Mouse (Mus musculus) adrenal gland, adult 18-20 months (tissue): Measurements from ENCODE around the gene Zp3r. TPM values are rescaled to one million over a fixed set of nuclear protein-coding genes. Genes with fewer than 3 reads are reported as not detected.
"Not testable (repeated sequence)": the region's sequence is repeated elsewhere in the genome, so short reads cannot be mapped to it uniquely, and the experiment has no call there.

Source experiments
- DNase-seq, 2 experiments: peaks; one replicate each; pipeline ENCODE4 v3.0.0; 2021 to 2022; ENCODE audit warnings: low spot score in 2 of 2
- long read RNA-seq, 2 experiments: library from polyadenylated mRNA; stranded (forward); transcript quantifications; one replicate each; pipeline ENCODE4 v2.0.0; 2021
- total RNA-seq, 2 experiments: library from RNA; stranded (reverse); gene quantifications; 1 replicate in 1 of 2; 2 replicates in 1 of 2; pipeline ENCODE4 v1.2.3; 2021

Gene Zp3r
- not detected for total RNA-seq
- long read RNA-seq, experiment 1 = 0 reads
- long read RNA-seq, experiment 2 = 0 reads

DNA sequence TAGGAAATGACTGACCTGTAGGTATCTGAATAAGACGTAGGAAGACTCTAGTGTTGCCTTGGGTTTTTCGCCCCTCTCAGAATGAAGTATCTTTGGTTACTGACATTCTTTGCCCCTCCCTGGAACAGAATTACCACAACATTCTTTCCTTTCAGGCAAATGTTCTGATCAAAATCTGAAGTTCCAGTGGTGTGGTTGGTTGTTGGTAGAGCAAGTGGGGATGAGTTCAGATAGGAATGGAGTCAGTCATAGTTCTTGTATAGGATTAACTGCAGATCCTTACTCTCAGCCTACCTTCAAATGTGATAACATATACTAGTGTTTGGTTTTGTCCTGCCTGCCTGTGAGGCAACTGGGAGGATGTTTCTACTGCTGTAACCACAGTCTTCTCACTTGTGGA is at the start of gene Zp3r:
TSS of gene Zp3r (minus strand) at position 101 of the 400 bp plus-strand sequence.
- DNase-seq = no peak

GRCm38 (mm10) chr1:130678551-130678950 is 49.1 kb upstream of the Zp3r start:
- DNase-seq = no peak

GRCm38 (mm10) chr1:130663576-130663975 is 34.2 kb upstream of the Zp3r start:
- not testable (repeated sequence) for DNase-seq

GRCm38 (mm10) chr1:130661454-130661853 is 32.0 kb upstream of the Zp3r start, which contains the start of gene C4bp:
TSS of gene C4bp (minus strand) at chr1:130661632.
- no peak for DNase-seq

- DNase-seq = not testable (repeated sequence)
Measured at GRCm38 (mm10) chr1:130659641-130660040, 30.2 kb upstream of the Zp3r start.

DNA sequence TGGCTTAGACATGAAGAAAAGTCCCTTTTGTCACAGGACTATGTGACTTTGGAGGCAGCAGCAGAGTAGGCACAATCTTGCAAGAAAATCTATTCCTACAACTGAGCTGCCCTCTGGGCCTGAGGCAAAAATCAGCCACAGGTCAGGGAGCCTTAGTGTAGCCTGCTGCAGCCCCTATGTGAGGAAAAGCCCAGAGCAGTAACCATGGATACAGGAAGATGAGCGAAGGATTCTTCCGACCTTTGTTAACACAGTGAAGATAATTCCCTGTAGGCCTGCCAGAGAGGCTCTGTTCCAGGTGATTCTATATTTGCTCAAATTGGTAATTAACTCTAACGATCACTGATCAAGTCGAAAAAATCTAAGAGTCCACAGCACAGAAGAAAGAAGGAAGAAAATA is 14.7 kb upstream of the Zp3r start:
- no peak for DNase-seq

DNA sequence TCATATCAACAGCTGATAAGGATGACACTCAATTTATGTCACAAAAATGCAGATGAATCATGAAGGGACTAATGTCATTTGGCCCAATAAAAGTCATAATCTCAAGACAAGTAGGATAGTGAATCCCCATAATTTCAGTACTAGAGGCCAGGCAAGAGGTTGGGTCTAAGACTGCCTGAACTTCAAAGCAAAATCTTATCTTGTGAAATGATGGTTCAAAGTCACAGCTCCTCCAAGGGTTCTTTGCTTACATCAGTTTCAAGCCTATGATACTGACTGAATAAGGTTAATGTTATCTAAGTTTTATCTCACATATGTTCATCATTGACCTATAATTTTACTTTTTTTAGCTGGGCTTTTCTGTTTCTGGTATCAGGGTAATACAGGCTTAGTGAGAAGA is 11.5 kb upstream of the Zp3r start:
- no peak for DNase-seq

- DNase-seq = peak; percentile 47 to 70
Measured at GRCm38 (mm10) chr1:130633761-130634410, 4.5 kb upstream of the Zp3r start.

- no peak for DNase-seq
Measured at GRCm38 (mm10) chr1:130633316-130633715, 3.9 kb upstream of the Zp3r start.

DNA sequence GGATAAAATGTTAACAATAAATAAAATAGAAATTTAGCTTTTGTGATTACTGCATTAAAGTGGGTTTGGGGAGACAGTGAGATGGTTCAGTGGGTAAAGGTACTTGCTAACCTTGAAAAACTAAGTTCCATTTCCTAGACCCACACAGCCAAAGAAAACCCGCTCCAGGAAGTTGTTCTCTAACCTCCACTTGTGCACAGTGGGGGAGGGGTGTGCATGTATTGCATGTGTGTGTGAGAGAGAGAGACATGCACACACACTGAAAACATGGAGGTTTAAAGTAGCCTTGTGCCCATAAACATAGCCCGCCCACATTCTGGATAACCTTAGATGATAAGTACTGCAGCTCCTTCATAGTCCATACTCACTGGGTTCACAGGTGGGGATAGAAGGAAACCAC is 33.1 kb downstream of the Zp3r start:
- no peak for DNase-seq

DNA sequence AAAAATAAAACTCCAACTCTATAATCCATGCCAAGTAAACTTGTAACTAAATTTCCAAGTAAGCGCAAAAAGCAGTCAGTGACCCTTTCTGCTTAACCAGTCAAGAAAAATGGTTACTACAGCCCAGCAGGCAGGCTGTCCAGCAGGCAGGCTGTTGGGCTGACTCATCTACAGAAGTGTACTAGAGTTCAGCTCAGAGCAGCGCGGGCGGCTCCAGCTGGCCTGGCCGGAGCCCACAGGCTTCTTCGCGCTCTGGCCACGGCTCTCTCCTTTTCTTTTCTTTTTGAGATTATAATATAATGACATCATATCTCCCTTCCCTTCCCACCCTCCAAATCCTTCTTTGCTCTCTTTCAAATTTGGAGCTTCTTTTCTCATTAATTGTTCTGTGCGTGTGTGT is 40.8 kb downstream of the Zp3r start:
- no peak for DNase-seq

GRCm38 (mm10) chr1:130576389-130576788 is 53.0 kb downstream of the Zp3r start:
- DNase-seq = no peak

- no peak for DNase-seq
Measured at GRCm38 (mm10) chr1:130575962-130576361, 53.5 kb downstream of the Zp3r start.

GRCm38 (mm10) chr1:130551407-130552249 is 77.8 kb downstream of the Zp3r start:
- DNase-seq = no peak

DNA sequence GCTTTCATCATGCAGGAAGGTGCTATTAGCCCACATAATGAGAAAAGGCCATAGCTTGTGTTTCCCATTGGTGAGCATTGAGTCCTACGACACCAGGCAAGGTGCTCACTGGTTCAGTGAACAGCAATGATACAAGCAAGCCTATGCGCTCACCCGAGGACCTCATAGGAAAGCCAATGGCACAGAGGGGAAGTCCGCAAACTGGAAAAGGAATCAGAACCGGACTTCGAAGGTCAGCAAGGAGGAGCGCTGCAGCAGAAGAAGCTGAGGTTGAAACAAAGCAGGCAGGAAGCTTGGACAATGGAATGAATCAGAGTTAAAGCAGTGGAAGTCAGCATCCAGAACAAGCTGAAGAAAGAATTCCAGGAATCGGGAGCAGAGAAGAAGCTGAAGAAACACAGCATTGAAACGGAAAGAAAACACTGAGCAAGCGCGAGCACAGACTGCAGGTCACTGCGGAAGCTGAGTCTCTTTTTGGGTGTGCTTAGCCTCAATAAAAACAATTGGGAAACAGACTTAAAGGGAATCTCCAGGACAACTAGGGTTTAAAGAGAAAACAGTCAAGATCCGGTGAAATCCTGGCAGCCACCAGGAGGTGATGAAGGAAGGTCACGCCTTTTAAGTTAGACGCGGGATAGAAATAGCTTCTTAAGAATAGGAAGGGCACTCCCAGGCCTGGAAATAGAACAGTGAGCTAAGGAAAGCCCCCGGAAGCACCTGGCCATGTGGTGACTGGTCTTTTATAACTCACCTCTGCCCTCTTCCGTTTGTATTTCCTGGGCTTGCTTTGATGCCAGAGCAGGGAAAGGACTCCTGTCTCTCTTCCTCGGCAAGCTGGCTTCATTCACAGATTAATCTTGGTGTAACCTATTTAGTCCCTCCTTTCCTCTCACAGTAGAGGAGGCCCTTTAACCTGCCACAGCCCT is 78.9 kb downstream of the Zp3r start:
- DNase-seq = no peak

DNA sequence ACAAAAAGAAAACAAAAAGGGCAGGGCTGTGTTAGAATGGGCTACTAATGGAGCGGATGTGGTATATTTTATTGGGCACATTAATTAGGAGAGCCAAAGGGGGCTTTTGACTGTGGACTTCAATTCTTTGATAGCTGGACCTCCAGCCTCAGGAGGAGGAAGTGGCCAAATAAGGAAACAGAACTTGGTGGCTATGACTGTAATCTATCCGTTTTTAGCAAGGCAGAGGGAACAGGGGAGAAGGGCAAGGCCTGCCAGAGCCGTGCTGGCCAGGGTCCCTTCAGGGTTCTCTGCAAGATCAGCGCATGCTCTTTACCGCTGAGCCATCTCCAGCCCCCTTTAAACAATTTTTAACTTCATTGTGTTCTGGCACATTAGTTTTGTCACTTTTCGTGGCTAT is 79.7 kb downstream of the Zp3r start:
- DNase-seq = no peak

DNA sequence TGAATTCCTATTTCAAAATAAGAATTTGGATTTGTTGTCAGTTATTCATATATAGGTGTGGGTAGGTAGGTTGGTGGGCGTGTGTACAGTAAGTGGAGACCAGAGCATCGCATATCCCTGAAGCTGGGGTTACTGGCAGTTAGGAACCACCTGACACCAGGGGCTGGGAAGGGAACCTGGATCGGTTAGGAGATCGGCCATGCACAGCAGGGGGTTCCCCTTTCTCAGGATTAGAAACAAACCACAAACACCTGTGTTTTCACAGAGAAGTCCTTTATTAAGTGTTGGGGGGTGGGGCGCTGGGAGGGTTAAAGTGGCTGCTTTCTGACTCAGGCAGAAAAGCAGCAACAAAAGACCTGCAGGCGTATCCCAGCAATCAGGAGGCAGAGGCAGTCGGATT is 80.3 kb downstream of the Zp3r start:
- DNase-seq = no peak

GRCm38 (mm10) chr1:130547674-130548429 is 81.6 kb downstream of the Zp3r start:
- DNase-seq = peak; percentile 49 to 68
